Mouse (Mus musculus): ENCODE measurements around the gene Pxylp1. TPM values are rescaled to one million over a fixed set of nuclear protein-coding genes. Genes with fewer than 3 reads are reported as not detected.
"Not testable (repeated sequence)": the region's sequence is repeated elsewhere in the genome, so short reads cannot be mapped to it uniquely, and the experiment has no call there.

The Pxylp1 gene
- 55.7 and 57.4 TPM in 2 replicates for polyA plus RNA-seq (2015; fragmentation: Nextera tagmentation; extraction: Ambion mirVana)

DNA sequence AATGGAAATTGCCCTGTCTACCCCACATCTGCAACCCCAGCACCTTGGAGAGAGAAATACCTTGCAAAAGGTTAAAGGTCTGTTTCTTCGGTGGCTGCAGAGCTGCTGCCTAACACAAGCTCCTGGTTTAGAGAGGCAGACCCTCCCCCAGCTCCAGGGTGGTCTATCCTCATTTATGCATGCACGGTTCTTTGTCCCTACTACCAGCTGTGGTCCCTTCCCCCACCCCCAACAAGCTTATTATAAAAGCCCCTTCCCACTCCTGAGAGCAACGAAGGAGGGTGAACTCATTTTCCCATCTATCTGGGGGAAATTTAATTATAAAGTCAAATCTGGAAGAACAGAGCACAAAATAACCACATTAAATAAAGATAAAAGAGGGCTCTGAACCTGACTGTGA, at the start of gene Pxylp1:
Pxylp1 (minus strand) TSS at position 124 of the 400 bp plus-strand sequence.
- Histone ChIP-seq H3K4me3 (no peak within 1 kb of the TSS), H3K36me3 (no peaks in the 10 kb centered on the region), H3K27me3 (no peaks in the 10 kb centered on the region), H3K4me2 (peak within 1 kb of the TSS; percentile 18), H3K27ac (peak within 1 kb of the TSS; percentile 87), H3K9me3 (no peaks in the 10 kb centered on the region), H3K4me1 (replicated peaks) (peaks cover 56% of the 10 kb centered on the region), H3K9ac (peak within 1 kb of the TSS; percentile 24; the same call in 1 of the 2 replicates)
- 3% methylated on average over 3 of the region's 3 CpGs for WGBS
- no peak for ATAC-seq (ENCODE audit: low FRiP score)

GRCm38 (mm10) chr9:96938887-96939286, 46.4 kb upstream of the Pxylp1 start:
- Histone ChIP-seq H3K9ac (no peak overlapping the region), H3K36me3 (peaks cover 29% of the 10 kb centered on the region), H3K4me2 (no peak overlapping the region), H3K27ac (peak overlapping the region; percentile 85), H3K9me3 (no peaks in the 10 kb centered on the region), H3K27me3 (no peaks in the 10 kb centered on the region), H3K4me3 (no peak overlapping the region), H3K4me1 (replicated peaks) (peaks cover 16% of the 10 kb centered on the region)
- peak; percentile 67 for ATAC-seq (ENCODE audit: low FRiP score)
- WGBS = 47% methylated on average over 5 of the region's 5 CpGs

DNA sequence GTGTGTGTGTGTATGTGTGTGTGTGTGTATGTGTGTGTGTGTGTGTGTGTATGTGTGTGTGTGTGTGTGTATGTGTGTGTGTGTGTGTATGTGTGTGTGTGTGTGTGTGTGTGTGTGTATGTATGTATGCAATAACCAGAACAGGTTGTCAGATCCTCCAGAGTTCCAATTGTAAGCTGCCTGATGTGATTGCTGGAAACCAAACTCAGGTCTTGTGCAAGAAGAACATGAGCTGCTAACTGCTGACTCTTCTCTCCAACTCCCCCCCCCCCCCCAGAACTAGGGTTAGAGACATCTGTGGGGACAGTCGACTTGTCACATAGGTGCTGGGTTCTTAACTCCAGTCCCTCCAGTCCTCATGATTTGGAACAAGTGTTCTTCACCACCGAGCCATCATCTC, 44.0 kb upstream of the Pxylp1 start:
- not testable (repeated sequence) for H3K4me3 ChIP-seq; H3K9me3 ChIP-seq; H3K27me3 ChIP-seq; H3K4me2 ChIP-seq; H3K9ac ChIP-seq; H3K27ac ChIP-seq; H3K36me3 ChIP-seq; ATAC-seq (ENCODE audit: low FRiP score)
- peaks cover 16% of the 10 kb centered on the region for H3K4me1 ChIP-seq (replicated peaks)
- 98% methylated on average over 2 of the region's 2 CpGs for WGBS

GRCm38 (mm10) chr9:96935556-96936300, 43.3 kb upstream of the Pxylp1 start:
- no peak overlapping the region for H3K27ac ChIP-seq
- H3K4me2 ChIP-seq = no peak overlapping the region
- no peaks in the 10 kb centered on the region for H3K27me3 ChIP-seq
- no peak overlapping the region for H3K4me3 ChIP-seq
- ATAC-seq (ENCODE audit: low FRiP score) = no peak
- no peak overlapping the region for H3K9ac ChIP-seq
- H3K9me3 ChIP-seq = no peaks in the 10 kb centered on the region
- 66% methylated on average over 15 of the region's 15 CpGs for WGBS
- H3K4me1 ChIP-seq (replicated peaks) = peaks cover 16% of the 10 kb centered on the region
- H3K36me3 ChIP-seq = peaks cover under 1% of the 10 kb centered on the region; the same call in 1 of the 2 replicates

- Histone ChIP-seq H3K27me3 (no peaks in the 10 kb centered on the region), H3K4me2 (no peak overlapping the region), H3K4me3 (no peak overlapping the region), H3K9ac (no peak overlapping the region), H3K36me3 (no peaks in the 10 kb centered on the region), H3K27ac (no peak overlapping the region), H3K4me1 (replicated peaks) (peaks cover 16% of the 10 kb centered on the region), H3K9me3 (no peaks in the 10 kb centered on the region)
- 81% methylated on average over 3 of the region's 3 CpGs for WGBS
- no peak for ATAC-seq (ENCODE audit: low FRiP score)
These were observed 42.3 kb upstream of the Pxylp1 start for GRCm38 (mm10) chr9:96934816-96935215.

DNA sequence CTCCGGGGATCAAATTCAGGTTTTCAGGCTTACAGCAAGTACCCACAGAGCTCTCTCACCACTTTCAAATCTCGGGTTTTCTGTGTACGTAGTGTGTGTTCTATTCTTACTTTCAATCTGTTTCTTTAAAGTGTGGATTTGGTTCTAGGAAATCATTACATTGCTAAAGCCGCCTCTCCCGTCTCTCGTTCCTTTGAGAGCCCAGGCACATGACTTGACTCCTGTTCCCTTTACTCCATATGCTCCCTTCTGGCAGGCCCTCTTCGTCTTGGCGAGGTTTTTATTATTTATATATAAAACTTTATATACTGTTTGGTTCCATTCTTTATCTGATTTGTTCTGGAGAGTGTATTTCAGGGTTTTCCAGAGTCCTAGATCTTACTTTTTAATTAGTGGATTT, 40.3 kb upstream of the Pxylp1 start:
- no peak overlapping the region for H3K27ac ChIP-seq
- no peak overlapping the region for H3K9ac ChIP-seq

DNA sequence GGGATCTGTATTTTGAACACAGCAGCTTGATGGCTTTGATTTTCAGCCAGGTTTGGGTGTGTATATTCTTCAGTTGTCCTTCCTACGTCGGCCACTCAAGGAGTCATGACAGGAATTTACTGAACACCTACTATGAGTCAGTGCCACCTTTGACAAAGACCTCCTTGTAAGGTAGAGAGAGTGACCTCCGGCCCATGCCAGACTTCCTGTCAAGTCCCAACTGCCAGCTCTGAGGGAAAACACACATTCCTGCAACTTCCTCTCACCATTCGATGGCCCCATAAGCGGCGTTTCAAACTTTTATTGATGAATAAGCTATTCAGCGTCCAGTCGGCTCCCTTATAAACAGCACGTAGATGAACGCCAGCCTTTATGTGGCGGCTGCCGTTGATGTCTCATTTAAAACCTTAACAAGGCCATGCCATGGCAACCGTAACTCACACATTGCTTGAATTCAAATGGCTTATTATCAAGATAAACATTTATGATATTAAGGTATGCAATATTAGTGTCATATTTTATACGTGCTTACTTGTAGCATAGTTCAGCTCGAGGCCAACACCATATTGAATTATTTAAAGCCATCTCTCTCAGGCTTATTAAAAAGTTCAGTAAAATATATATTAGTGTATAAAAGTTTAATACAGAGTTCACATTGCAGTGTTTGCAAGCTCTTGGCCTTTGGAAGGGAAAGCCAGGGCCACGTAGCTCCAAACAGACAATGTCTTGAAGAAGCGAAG, 31.3 kb upstream of the Pxylp1 start:
- H3K27me3 ChIP-seq = no peaks in the 10 kb centered on the region
- no peak overlapping the region for H3K9ac ChIP-seq
- ATAC-seq (ENCODE audit: low FRiP score) = no peak
- no peaks in the 10 kb centered on the region for H3K36me3 ChIP-seq
- no peak overlapping the region for H3K4me2 ChIP-seq
- H3K4me1 ChIP-seq (replicated peaks) = 0 out of 2 replicates have a peak, but pooled peaks cover 2% of the 10 kb centered on the region
- H3K4me3 ChIP-seq = no peak overlapping the region
- WGBS = 80% methylated on average over 17 of the region's 17 CpGs
- 0 out of 2 replicates have a peak overlapping the region, but pooled peaks have one; percentile 30 for H3K27ac ChIP-seq
- peaks cover 6% of the 10 kb centered on the region; the same call in 1 of the 2 replicates for H3K9me3 ChIP-seq

More for the DNA sequence above, 40.3 kb upstream of the Pxylp1 start:
- 95% methylated on average over 8 of the region's 8 CpGs for WGBS
- Histone ChIP-seq H3K27me3 (no peaks in the 10 kb centered on the region), H3K9me3 (no peaks in the 10 kb centered on the region), H3K4me3 (no peak overlapping the region), H3K4me1 (replicated peaks) (no peaks in the 10 kb centered on the region), H3K4me2 (no peak overlapping the region), H3K36me3 (no peaks in the 10 kb centered on the region)
- no peak for ATAC-seq (ENCODE audit: low FRiP score)

DNA sequence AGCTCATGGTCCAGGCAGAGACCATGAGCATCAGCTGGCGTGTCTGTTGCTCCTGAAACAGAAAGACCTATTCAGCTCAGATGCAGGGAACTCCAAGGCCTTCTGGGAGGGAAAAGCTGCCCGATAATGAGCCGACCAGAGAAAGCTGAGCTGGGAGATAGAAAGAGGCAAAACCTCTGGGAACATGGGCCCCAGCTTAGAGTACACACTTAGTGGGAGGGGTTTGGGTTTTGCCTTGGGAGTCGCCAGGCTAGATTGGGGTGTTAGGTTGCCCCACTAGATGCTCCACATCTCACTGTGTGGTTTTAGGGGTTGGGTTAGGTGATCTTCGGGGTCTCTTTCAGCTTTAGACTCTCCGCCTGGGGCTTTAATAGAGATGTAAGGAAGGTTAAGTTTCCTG, 30.6 kb upstream of the Pxylp1 start:
- H3K9me3 ChIP-seq = peaks cover 6% of the 10 kb centered on the region; the same call in 1 of the 2 replicates
- no peak overlapping the region for H3K9ac ChIP-seq
- no peak overlapping the region for H3K4me2 ChIP-seq
- no peaks in the 10 kb centered on the region for H3K36me3 ChIP-seq
- H3K27ac ChIP-seq = 0 out of 2 replicates have a peak overlapping the region, but pooled peaks have one; percentile 30
- no peak for ATAC-seq (ENCODE audit: low FRiP score)
- H3K4me3 ChIP-seq = no peak overlapping the region
- WGBS = 78% methylated on average over 6 of the region's 6 CpGs
- H3K27me3 ChIP-seq = no peaks in the 10 kb centered on the region
- 0 out of 2 replicates have a peak, but pooled peaks cover 2% of the 10 kb centered on the region for H3K4me1 ChIP-seq (replicated peaks)

GRCm38 (mm10) chr9:96916620-96917538, 24.4 kb upstream of the Pxylp1 start:
- no peak overlapping the region for H3K27ac ChIP-seq
- no peak overlapping the region for H3K9ac ChIP-seq
- H3K4me3 ChIP-seq = no peak overlapping the region
- no peak overlapping the region for H3K4me2 ChIP-seq
- ATAC-seq (ENCODE audit: low FRiP score) = peak; percentile 84
- no peaks in the 10 kb centered on the region for H3K27me3 ChIP-seq
- WGBS = 37% methylated on average over 27 of the region's 27 CpGs
- H3K9me3 ChIP-seq = peaks cover 6% of the 10 kb centered on the region; the same call in 1 of the 2 replicates
- no peaks in the 10 kb centered on the region for H3K36me3 ChIP-seq
- peaks cover 5% of the 10 kb centered on the region; the same call in 1 of the 2 replicates for H3K4me1 ChIP-seq (replicated peaks)

- Histone ChIP-seq H3K27me3 (no peaks in the 10 kb centered on the region), H3K36me3 (no peaks in the 10 kb centered on the region), H3K9ac (no peak overlapping the region), H3K9me3 (peaks cover 6% of the 10 kb centered on the region; the same call in 1 of the 2 replicates), H3K4me2 (no peak overlapping the region), H3K4me1 (replicated peaks) (peaks cover 5% of the 10 kb centered on the region; the same call in 1 of the 2 replicates), H3K27ac (no peak overlapping the region), H3K4me3 (no peak overlapping the region)
- whole genome bisulfite sequencing = 51% methylated on average over 7 of the region's 7 CpGs
- ATAC-seq (ENCODE audit: low FRiP score) = peak; percentile 60; the same call in 1 of the 2 replicates
These were observed 23.6 kb upstream of the Pxylp1 start for GRCm38 (mm10) chr9:96916076-96916475.

DNA sequence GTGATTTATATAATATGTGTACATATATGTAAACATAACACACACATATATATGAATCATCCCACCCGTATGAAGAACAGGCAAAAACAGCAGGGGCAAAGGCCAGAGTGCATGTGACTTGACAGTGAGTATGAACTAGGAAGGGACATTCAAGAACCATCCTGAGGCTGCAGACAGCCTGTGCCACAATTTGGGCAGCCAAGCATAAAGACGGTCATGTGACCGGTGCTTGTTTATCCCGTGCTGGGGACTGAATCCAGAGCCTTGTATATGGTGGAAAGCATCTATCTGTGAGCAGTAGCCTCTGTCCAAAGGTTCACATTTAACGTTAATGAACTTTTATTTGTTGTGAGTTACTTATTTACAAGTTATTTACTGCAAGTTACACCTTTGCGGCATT, 22.4 kb upstream of the Pxylp1 start:
- peaks cover 5% of the 10 kb centered on the region; the same call in 1 of the 2 replicates for H3K4me1 ChIP-seq (replicated peaks)
- H3K9ac ChIP-seq = no peak overlapping the region
- no peak overlapping the region for H3K4me3 ChIP-seq
- peaks cover 6% of the 10 kb centered on the region; the same call in 1 of the 2 replicates for H3K9me3 ChIP-seq
- no peak for ATAC-seq (ENCODE audit: low FRiP score)
- no peaks in the 10 kb centered on the region for H3K36me3 ChIP-seq
- no peaks in the 10 kb centered on the region for H3K27me3 ChIP-seq
- 77% methylated on average over 6 of the region's 6 CpGs for WGBS
- no peak overlapping the region for H3K27ac ChIP-seq
- H3K4me2 ChIP-seq = no peak overlapping the region
